Mouse (Mus musculus) hindbrain, postnatal 0 days (tissue): ENCODE measurements at regions not wholly inside any gene's neighbourhood (a gene's known extent, or its start where the extent isn't known, plus 50 kb on each side); places are given as distances from the start of the nearest gene placed in this dataset.

Experiments
- ATAC-seq: fragments of 200-750 bp; cut with Nextera tagmentation; 2 replicates; pipeline ENCODE4 v1.8.0; 2017; ENCODE audit warnings: mild to moderate bottlenecking, moderate TSS enrichment, moderate library complexity
- DNase-seq: peaks from one replicate; pipeline ENCODE4 v3.0.0-alpha.2; 2015; ENCODE audit warnings: low spot score
- H3K27ac ChIP-seq: fragments of 300-500 bp; sonication (generic); 2 replicates; pipeline ENCODE4 v1.5.1; 2014; ENCODE audit warnings: mild to moderate bottlenecking
- H3K27me3 ChIP-seq: fragments of 300-500 bp; sonication (generic); 2 replicates; pipeline ENCODE4 v1.6.1; 2014; ENCODE audit warnings: low read length, mixed read lengths; ENCODE audit not compliant: insufficient read depth
- H3K36me3 ChIP-seq: fragments of 300-500 bp; sonication (generic); 2 replicates; pipeline ENCODE4 v1.6.1; 2014; ENCODE audit warnings: low read length, mixed read lengths; ENCODE audit not compliant: insufficient read depth
- H3K4me1 ChIP-seq: fragments of 300-500 bp; sonication (generic); 2 replicates; pipeline ENCODE4 v1.6.1; 2014; ENCODE audit warnings: antibody characterized with exemption, low read length, mixed read lengths; ENCODE audit not compliant: insufficient read depth
- H3K4me2 ChIP-seq: fragments of 300-500 bp; sonication (generic); 2 replicates; pipeline ENCODE4 v1.6.1; 2014; ENCODE audit warnings: low read depth, mild to moderate bottlenecking, low read length, moderate library complexity, mixed read lengths
- H3K4me3 ChIP-seq: fragments of 300-500 bp; sonication (generic); 2 replicates; pipeline ENCODE4 v1.5.1; 2014; ENCODE audit warnings: low read length
- H3K9ac ChIP-seq: fragments of 300-500 bp; sonication (generic); replicated peaks from 2 replicates; pipeline ENCODE4 v1.6.1; 2014; ENCODE audit warnings: mild to moderate bottlenecking, low read length, moderate library complexity, mixed read lengths
- H3K9me3 ChIP-seq: fragments of 300-500 bp; sonication (generic); 2 replicates; pipeline ENCODE4 v1.6.1; 2016; ENCODE audit warnings: low read length, mixed read lengths
- CTCF ChIP-seq: IDR thresholded peaks from 2 replicates; pipeline ENCODE4 v1.5.1; 2016; ENCODE audit warnings: antibody characterized with exemption, control low read depth, low read depth
- WGBS: fragments of 180-500 bp; shearing (Covaris S2); extraction: QIAGEN DNeasy Blood & Tissue Kit; methylation state at CpG from one replicate; pipeline ENCODE4 v1.1.7; 2014; 5-methylcytosine and 5-hydroxymethylcytosine counted together

DNA sequence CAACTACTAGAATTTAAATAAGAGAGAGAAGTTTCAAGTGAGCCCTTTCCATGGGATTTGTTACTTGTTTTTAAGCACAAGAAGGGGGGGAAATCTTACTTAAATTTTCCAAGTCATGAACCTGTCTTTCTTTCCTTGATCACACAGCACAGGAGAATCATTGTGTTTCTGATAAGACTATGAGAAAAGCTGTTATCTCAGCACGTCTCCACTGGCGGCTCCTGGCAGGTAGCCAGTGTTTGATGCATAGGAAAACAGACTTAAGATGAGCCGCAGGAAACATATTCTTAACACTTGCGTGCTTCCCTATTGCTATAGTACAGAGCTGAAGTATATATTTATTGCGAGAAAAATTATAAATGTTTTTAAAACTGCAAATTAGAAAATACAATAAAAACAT lies 920.3 kb downstream of the Efna5 start:
- WGBS: 36% methylated on average over 5 of the region's 5 CpGs
- ATAC-seq: no peak

DNA sequence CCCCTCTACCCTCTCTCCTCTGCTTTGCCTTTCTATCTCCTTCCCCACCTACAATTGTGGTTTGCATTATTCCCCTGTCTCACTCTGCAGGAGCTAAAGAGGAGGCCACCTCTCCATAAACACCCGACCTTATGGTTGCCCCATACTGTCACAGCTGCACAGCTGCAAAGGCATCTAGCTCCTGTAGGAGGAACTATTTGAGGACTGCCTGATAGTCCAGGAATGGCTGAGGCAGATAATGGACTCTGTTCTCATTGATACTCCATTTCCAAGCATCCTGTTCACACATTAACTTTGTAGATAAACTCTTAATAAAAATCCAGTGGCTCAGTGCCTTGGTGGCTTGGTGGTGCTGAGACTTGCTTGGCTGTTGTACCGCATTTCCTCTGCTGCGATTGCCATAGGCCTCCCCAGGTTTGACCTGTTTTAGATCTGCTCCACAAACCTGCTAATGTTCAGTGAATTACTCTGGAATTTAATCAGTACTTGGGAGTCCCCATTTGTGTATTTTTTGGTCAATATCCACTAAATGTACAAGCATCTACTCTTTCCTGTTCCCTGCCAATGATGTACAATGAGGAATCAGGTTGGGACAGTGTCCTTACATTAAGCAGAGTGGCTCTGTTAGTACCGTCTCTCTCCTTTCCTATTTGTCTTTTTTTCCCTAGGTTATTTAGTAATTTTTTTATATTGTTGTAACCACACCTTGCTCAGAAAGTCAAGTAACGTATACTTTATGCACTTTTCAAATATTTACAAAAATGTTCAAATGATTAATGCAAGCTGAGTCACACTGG lies 920.9 kb downstream of the Efna5 start:
- Histone ChIP-seq H3K36me3 (no peaks in the 10 kb centered on the region), H3K4me1 (no peaks in the 10 kb centered on the region), H3K9ac (no peak overlapping the region), H3K27ac (no peak overlapping the region), H3K4me3 (no peak overlapping the region), H3K27me3 (no peaks in the 10 kb centered on the region), H3K4me2 (no peak overlapping the region), H3K9me3 (no peaks in the 10 kb centered on the region)
- no peak for ATAC-seq
- DNase-seq: no peak
- TF ChIP-seq CTCF: no peak
- WGBS: 70% methylated on average over 5 of the region's 5 CpGs

More for the DNA sequence above, 920.3 kb downstream of the Efna5 start:
- no peak overlapping the region for H3K9ac ChIP-seq
- H3K4me3 ChIP-seq: no peak overlapping the region
- no peaks in the 10 kb centered on the region for H3K4me1 ChIP-seq
- H3K27me3 ChIP-seq: no peaks in the 10 kb centered on the region
- H3K36me3 ChIP-seq: no peaks in the 10 kb centered on the region
- no peak overlapping the region for H3K4me2 ChIP-seq
- no peak for TF ChIP-seq CTCF
- no peaks in the 10 kb centered on the region for H3K9me3 ChIP-seq
- H3K27ac ChIP-seq: no peak overlapping the region
- DNase-seq: peak; percentile 54

DNA sequence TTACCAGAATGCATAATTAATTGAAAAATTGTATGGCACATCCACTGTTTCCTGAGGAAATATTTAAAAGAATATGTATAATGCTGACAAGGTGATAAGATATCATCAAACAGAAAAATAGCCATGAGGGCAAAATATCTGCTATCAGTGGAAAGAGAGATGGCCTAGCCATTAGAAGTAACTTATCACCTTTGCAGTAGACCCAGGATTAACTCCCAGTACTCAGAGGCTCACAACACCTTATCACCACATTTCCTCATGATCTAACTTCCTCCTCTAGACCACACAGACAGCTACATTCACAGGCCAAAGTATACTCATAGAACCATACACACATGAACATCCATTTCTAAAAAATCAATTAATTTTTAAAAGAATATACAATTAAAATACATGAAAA lies 963.4 kb downstream of the Efna5 start:
- Histone ChIP-seq H3K36me3 (no peaks in the 10 kb centered on the region), H3K27me3 (no peaks in the 10 kb centered on the region), H3K27ac (no peak overlapping the region), H3K4me3 (no peak overlapping the region), H3K9me3 (no peaks in the 10 kb centered on the region), H3K4me2 (no peak overlapping the region), H3K4me1 (no peaks in the 10 kb centered on the region), H3K9ac (no peak overlapping the region)
- ATAC-seq (no peak), DNase-seq (no peak)
- no peak for TF ChIP-seq CTCF

DNA sequence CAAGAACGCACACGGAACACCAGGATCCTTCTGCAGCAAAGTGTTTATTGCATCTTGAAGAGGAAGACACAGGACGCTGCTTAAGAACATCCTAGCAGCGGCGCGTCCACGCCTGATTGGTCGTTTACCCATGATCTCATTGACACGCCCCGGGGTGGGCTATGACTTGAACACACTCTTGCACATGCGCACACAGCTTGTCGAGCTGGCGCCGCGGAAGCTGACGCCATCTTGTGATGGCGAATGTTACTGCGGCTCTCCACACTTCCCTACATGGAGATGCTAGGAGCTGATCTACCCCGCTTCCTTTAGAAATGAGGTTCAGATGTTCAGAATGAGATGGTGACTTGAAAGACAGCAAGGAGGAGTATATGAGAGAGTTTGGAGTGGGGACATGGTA lies 978.2 kb downstream of the Efna5 start:
- Histone ChIP-seq H3K4me1 (no peaks in the 10 kb centered on the region), H3K36me3 (no peaks in the 10 kb centered on the region), H3K9ac (no peak overlapping the region), H3K9me3 (no peaks in the 10 kb centered on the region), H3K27me3 (no peaks in the 10 kb centered on the region), H3K4me2 (no peak overlapping the region), H3K4me3 (no peak overlapping the region), H3K27ac (no peak overlapping the region)
- ATAC-seq: no peak
- 94% methylated on average over 19 of the region's 19 CpGs for WGBS
- no peak for TF ChIP-seq CTCF
- no peak for DNase-seq

DNA sequence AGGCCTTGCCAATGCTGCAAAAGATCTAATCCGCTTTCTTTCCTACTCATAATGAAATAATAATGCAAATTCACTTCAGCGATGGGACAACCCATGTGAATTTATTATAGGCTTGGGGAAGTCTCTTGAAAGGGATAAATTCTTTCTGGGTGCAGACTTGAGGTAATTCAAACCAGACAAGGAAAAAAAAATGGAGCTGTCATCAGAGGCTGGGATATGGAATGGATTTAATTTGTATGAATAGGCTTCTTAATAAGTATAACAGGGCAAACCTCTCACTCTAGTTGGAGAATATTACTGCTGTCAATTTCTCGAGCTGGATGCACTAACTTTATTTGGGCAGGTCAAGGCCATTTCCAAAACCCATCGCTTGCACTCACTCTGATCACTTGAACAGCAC lies 990.5 kb downstream of the Efna5 start:
- 69% methylated on average over 4 of the region's 4 CpGs for WGBS
- no peak overlapping the region for H3K27ac ChIP-seq
- no peaks in the 10 kb centered on the region for H3K4me1 ChIP-seq
- ATAC-seq (no peak), DNase-seq (no peak)
- H3K36me3 ChIP-seq: no peaks in the 10 kb centered on the region
- no peak overlapping the region for H3K4me2 ChIP-seq
- H3K27me3 ChIP-seq: no peaks in the 10 kb centered on the region
- no peak overlapping the region for H3K4me3 ChIP-seq
- no peaks in the 10 kb centered on the region for H3K9me3 ChIP-seq
- no peak overlapping the region for H3K9ac ChIP-seq
- TF ChIP-seq CTCF: no peak

DNA sequence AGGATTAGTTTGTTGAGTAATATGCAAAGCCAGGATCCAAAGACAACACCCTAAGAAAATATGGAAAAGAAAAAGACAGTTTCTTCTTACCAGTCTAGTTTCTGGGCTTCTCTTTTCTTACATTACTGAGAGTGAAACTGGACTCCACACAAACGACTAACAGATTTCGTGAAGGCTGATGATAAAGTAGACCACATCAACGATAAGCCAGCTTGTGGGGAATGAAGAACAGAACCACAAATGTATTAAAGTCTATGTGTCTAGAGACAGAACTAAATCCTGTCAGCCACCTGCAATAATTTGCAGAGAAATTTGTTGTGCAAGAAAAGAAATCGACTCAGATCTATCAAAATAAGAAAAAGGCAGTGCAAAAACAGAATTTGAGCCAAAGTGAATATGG lies 1015.0 kb downstream of the Efna5 start:
- Histone ChIP-seq H3K4me2 (no peak overlapping the region), H3K27me3 (no peaks in the 10 kb centered on the region), H3K36me3 (no peaks in the 10 kb centered on the region), H3K27ac (no peak overlapping the region), H3K9me3 (no peaks in the 10 kb centered on the region), H3K4me3 (no peak overlapping the region), H3K9ac (no peak overlapping the region), H3K4me1 (no peaks in the 10 kb centered on the region)
- 81% methylated on average over 4 of the region's 4 CpGs for WGBS
- ATAC-seq (no peak), DNase-seq (no peak)
- TF ChIP-seq CTCF: no peak

DNA sequence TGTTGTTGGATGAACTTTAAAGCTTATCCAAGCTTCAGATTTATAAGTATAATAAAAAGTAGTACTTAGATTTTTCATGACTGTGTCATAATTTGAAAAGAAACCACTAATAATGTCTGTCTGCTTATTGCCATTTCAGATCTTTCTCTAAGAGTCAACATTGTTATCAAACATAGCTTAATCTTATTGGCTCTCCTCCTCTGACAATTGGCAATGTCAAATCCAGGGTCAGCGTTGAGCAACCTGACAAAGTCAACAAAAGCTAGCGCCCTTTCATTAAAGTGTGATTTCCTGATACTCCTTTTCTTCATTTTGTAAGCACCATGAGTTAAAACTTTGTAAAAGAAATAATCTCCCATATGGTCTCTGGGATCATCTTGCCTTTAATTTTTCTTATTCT lies 1018.7 kb downstream of the Efna5 start:
- no peaks in the 10 kb centered on the region for H3K9me3 ChIP-seq
- H3K4me3 ChIP-seq: no peak overlapping the region
- DNase-seq (no peak), ATAC-seq (no peak)
- H3K27ac ChIP-seq: no peak overlapping the region
- TF ChIP-seq CTCF: no peak
- H3K4me1 ChIP-seq: no peaks in the 10 kb centered on the region
- H3K4me2 ChIP-seq: no peak overlapping the region
- no peaks in the 10 kb centered on the region for H3K36me3 ChIP-seq
- no peaks in the 10 kb centered on the region for H3K27me3 ChIP-seq
- 84% methylated on average over 2 of the region's 2 CpGs for WGBS
- H3K9ac ChIP-seq: no peak overlapping the region
